Mouse (Mus musculus): ENCODE results near the gene Det1. TPM values are rescaled to one million over a fixed set of nuclear protein-coding genes. Genes with fewer than 3 reads are reported as not detected.

Det1 gene
- polyA plus RNA-seq, 1 experiment: 7.0 TPM

- DNase-seq (ENCODE audit: extremely low spot score in 1 of 2, low spot score in 1 of 2): no peak
Measured at GRCm38 (mm10) chr7:78855044-78855655, 8.1 kb upstream of the Det1 start.

- DNase-seq (ENCODE audit: extremely low spot score in 1 of 2, low spot score in 1 of 2): no peak
Measured at GRCm38 (mm10) chr7:78854051-78854450, 7.0 kb upstream of the Det1 start.

GRCm38 (mm10) chr7:78846066-78846716 lies 872 bp downstream of the Det1 start:
- DNase-seq (ENCODE audit: extremely low spot score in 1 of 2, low spot score in 1 of 2): no peak

- no peak for DNase-seq (ENCODE audit: extremely low spot score in 1 of 2, low spot score in 1 of 2)
Measured at GRCm38 (mm10) chr7:78841601-78842000, 5.5 kb downstream of the Det1 start.

GRCm38 (mm10) chr7:78837250-78837649 lies 9.8 kb downstream of the Det1 start:
- DNase-seq (ENCODE audit: extremely low spot score in 1 of 2, low spot score in 1 of 2): no peak

GRCm38 (mm10) chr7:78835656-78836055 lies 11.4 kb downstream of the Det1 start:
- DNase-seq (ENCODE audit: extremely low spot score in 1 of 2, low spot score in 1 of 2): no peak

- DNase-seq (ENCODE audit: extremely low spot score in 1 of 2, low spot score in 1 of 2): no peak
Measured at GRCm38 (mm10) chr7:78827749-78828362, 19.2 kb downstream of the Det1 start.

GRCm38 (mm10) chr7:78826682-78827385 lies 20.2 kb downstream of the Det1 start:
- DNase-seq (ENCODE audit: extremely low spot score in 1 of 2, low spot score in 1 of 2): no peak

GRCm38 (mm10) chr7:78818336-78818735 lies 28.7 kb downstream of the Det1 start:
- no peak for DNase-seq (ENCODE audit: extremely low spot score in 1 of 2, low spot score in 1 of 2)

GRCm38 (mm10) chr7:78814766-78815165 lies 32.3 kb downstream of the Det1 start:
- no peak for DNase-seq (ENCODE audit: extremely low spot score in 1 of 2, low spot score in 1 of 2)

GRCm38 (mm10) chr7:78813791-78814190 lies 33.3 kb downstream of the Det1 start:
- no peak for DNase-seq (ENCODE audit: extremely low spot score in 1 of 2, low spot score in 1 of 2)

- DNase-seq (ENCODE audit: extremely low spot score in 1 of 2, low spot score in 1 of 2): no peak
Measured at GRCm38 (mm10) chr7:78807192-78807591, 39.9 kb downstream of the Det1 start.

GRCm38 (mm10) chr7:78803841-78804240 lies 43.2 kb downstream of the Det1 start:
- DNase-seq (ENCODE audit: extremely low spot score in 1 of 2, low spot score in 1 of 2): no peak

- DNase-seq (ENCODE audit: extremely low spot score in 1 of 2, low spot score in 1 of 2): no peak
Measured at GRCm38 (mm10) chr7:78799730-78800496, 47.1 kb downstream of the Det1 start.

GRCm38 (mm10) chr7:78797843-78798455 lies 49.1 kb downstream of the Det1 start:
- peak; percentile 69 to 84 for DNase-seq (ENCODE audit: extremely low spot score in 1 of 2, low spot score in 1 of 2)

GRCm38 (mm10) chr7:78796624-78797023 lies 50.4 kb downstream of the Det1 start:
- DNase-seq (ENCODE audit: extremely low spot score in 1 of 2, low spot score in 1 of 2): peak; percentile 49 to 72

- no peak for DNase-seq (ENCODE audit: extremely low spot score in 1 of 2, low spot score in 1 of 2)
Measured at GRCm38 (mm10) chr7:78794571-78795092, 52.4 kb downstream of the Det1 start.

- no peak for DNase-seq (ENCODE audit: extremely low spot score in 1 of 2, low spot score in 1 of 2)
Measured at GRCm38 (mm10) chr7:78793895-78794570, 53.0 kb downstream of the Det1 start.
